Mouse (Mus musculus) liver, adult 2 months (tissue): ENCODE results near the gene Fabp6. TPM values are rescaled to one million over a fixed set of nuclear protein-coding genes. Genes with fewer than 3 reads are reported as not detected.

ENCODE experiments used
- DNase-seq: peaks from one replicate; pipeline ENCODE4 v3.0.0-alpha.2; 2011; ENCODE audit warnings: low read depth, low spot score; ENCODE audit errors: extremely low read depth
- H3K27ac ChIP-seq: fragments of 200-500 bp; replicated peaks from 2 replicates; pipeline ENCODE4 v1.5.1; 2012; ENCODE audit warnings: low read depth, mild to moderate bottlenecking, control low read depth, inconsistent platforms, low read length; ENCODE audit not compliant: insufficient read depth
- H3K27me3 ChIP-seq: fragments of 200-500 bp; 2 replicates; pipeline ENCODE4 v1.6.1; 2012; ENCODE audit warnings: mild to moderate bottlenecking, moderate library complexity, low read length, inconsistent platforms; ENCODE audit not compliant: control insufficient read depth, insufficient read depth
- H3K36me3 ChIP-seq: fragments of 200-500 bp; 2 replicates; pipeline ENCODE4 v1.6.1; 2012; ENCODE audit warnings: low read length, inconsistent platforms; ENCODE audit not compliant: control insufficient read depth, insufficient read depth
- H3K4me1 ChIP-seq: fragments of 200-500 bp; 2 replicates; pipeline ENCODE4 v1.6.1; 2011; ENCODE audit warnings: low read length; ENCODE audit not compliant: control insufficient read depth, insufficient read depth
- H3K4me3 ChIP-seq: fragments of 200-500 bp; 2 replicates; pipeline ENCODE4 v1.5.1; 2011; ENCODE audit warnings: low read depth, mild to moderate bottlenecking, control low read depth, low read length, moderate library complexity; ENCODE audit not compliant: insufficient read depth
- H3K79me2 ChIP-seq: fragments of 200-500 bp; 2 replicates; pipeline ENCODE4 v1.6.1; 2012; ENCODE audit warnings: inconsistent platforms, mild to moderate bottlenecking, low read length, moderate library complexity; ENCODE audit not compliant: control insufficient read depth, insufficient read depth
- H3K9ac ChIP-seq: fragments of 200-500 bp; 2 replicates; pipeline ENCODE4 v1.6.1; 2012; ENCODE audit warnings: low read depth, mild to moderate bottlenecking, control low read depth, inconsistent platforms, low read length
- CTCF ChIP-seq: fragments of 200-500 bp; IDR thresholded peaks from 2 replicates; pipeline ENCODE4 v1.5.1; 2011; ENCODE audit warnings: low read depth, low read length, control low read depth
- POLR2A ChIP-seq: fragments of 200-500 bp; IDR thresholded peaks from 2 replicates; pipeline ENCODE4 v1.6.1; 2011; ENCODE audit warnings: low read length, control low read depth; ENCODE audit not compliant: insufficient read depth; ENCODE audit errors: extremely low read depth
- WGBS: fragments of 180-500 bp; shearing (Covaris S2); methylation state at CpG from one replicate; pipeline ENCODE4 v1.1.7; 2018; 5-methylcytosine and 5-hydroxymethylcytosine counted together
- polyA plus RNA-seq: library from polyadenylated mRNA; depleted of rRNA; stranded (reverse); fragments of >200 nt; gene quantifications from 2 replicates; pipeline ENCODE4 v1.2.3, GENCODE M21; 2012
- total RNA-seq: library from RNA; depleted of rRNA; stranded (reverse); fragments of >200 nt; gene quantifications from 2 replicates; pipeline ENCODE4 v1.2.3, GENCODE M21; 2014

Gene Fabp6
- total and polyA plus RNA-seq, 2 experiments: not detected

- Histone ChIP-seq H3K36me3 (no peaks in the 10 kb centered on the region), H3K27me3 (no peaks in the 10 kb centered on the region), H3K79me2 (no peaks in the 10 kb centered on the region), H3K9ac (no peak overlapping the region), H3K4me3 (no peak overlapping the region), H3K27ac (no peak overlapping the region), H3K4me1 (no peaks in the 10 kb centered on the region)
- TF ChIP-seq POLR2A (no peak), CTCF (no peak)
- no peak for DNase-seq
- WGBS: 71% methylated on average over 5 of the region's 5 CpGs
Observed at GRCm38 (mm10) chr11:43569188-43569587, 32.2 kb downstream of the Fabp6 start.

- H3K79me2 ChIP-seq: no peaks in the 10 kb centered on the region
- no peaks in the 10 kb centered on the region for H3K4me1 ChIP-seq
- peak; percentile 28 for DNase-seq
- TF ChIP-seq POLR2A: no peak
- TF ChIP-seq CTCF: peak; percentile 62
- H3K27ac ChIP-seq: no peak overlapping the region
- WGBS: 52% methylated on average over 5 of the region's 5 CpGs
- H3K27me3 ChIP-seq: no peaks in the 10 kb centered on the region
- no peaks in the 10 kb centered on the region for H3K36me3 ChIP-seq
- H3K9ac ChIP-seq: no peak overlapping the region
- no peak overlapping the region for H3K4me3 ChIP-seq
Observed at GRCm38 (mm10) chr11:43568263-43568662, 33.1 kb downstream of the Fabp6 start.

GRCm38 (mm10) chr11:43566696-43567095 lies 34.6 kb downstream of the Fabp6 start:
- H3K4me3 ChIP-seq: no peak overlapping the region
- 82% methylated on average over 5 of the region's 5 CpGs for WGBS
- DNase-seq: no peak
- no peak overlapping the region for H3K27ac ChIP-seq
- TF ChIP-seq CTCF: no peak
- TF ChIP-seq POLR2A: no peak
- no peaks in the 10 kb centered on the region for H3K27me3 ChIP-seq
- H3K4me1 ChIP-seq: no peaks in the 10 kb centered on the region
- no peaks in the 10 kb centered on the region for H3K36me3 ChIP-seq
- H3K79me2 ChIP-seq: no peaks in the 10 kb centered on the region
- no peak overlapping the region for H3K9ac ChIP-seq

- Histone ChIP-seq H3K4me3 (no peak overlapping the region), H3K27me3 (no peaks in the 10 kb centered on the region), H3K27ac (no peak overlapping the region), H3K79me2 (no peaks in the 10 kb centered on the region), H3K36me3 (no peaks in the 10 kb centered on the region), H3K4me1 (no peaks in the 10 kb centered on the region), H3K9ac (no peak overlapping the region)
- no peak for DNase-seq
- 67% methylated on average over 8 of the region's 8 CpGs for whole genome bisulfite sequencing
- TF ChIP-seq POLR2A (no peak), CTCF (no peak)
Observed at GRCm38 (mm10) chr11:43565852-43566251, 35.5 kb downstream of the Fabp6 start.

- no peaks in the 10 kb centered on the region for H3K27me3 ChIP-seq
- no peaks in the 10 kb centered on the region for H3K79me2 ChIP-seq
- no peak overlapping the region for H3K4me3 ChIP-seq
- no peak for TF ChIP-seq CTCF
- no peak for TF ChIP-seq POLR2A
- no peaks in the 10 kb centered on the region for H3K36me3 ChIP-seq
- DNase-seq: no peak
- H3K27ac ChIP-seq: no peak overlapping the region
- H3K4me1 ChIP-seq: no peaks in the 10 kb centered on the region
- 79% methylated on average over 2 of the region's 2 CpGs for WGBS
- H3K9ac ChIP-seq: no peak overlapping the region
Observed at GRCm38 (mm10) chr11:43565414-43565813, 35.9 kb downstream of the Fabp6 start.

GRCm38 (mm10) chr11:43563654-43564244 lies 37.6 kb downstream of the Fabp6 start:
- H3K9ac ChIP-seq: no peak overlapping the region
- H3K27ac ChIP-seq: no peak overlapping the region
- no peaks in the 10 kb centered on the region for H3K79me2 ChIP-seq
- no peak for DNase-seq
- H3K4me3 ChIP-seq: no peak overlapping the region
- H3K36me3 ChIP-seq: no peaks in the 10 kb centered on the region
- TF ChIP-seq CTCF (no peak), POLR2A (no peak)
- 55% methylated on average over 10 of the region's 10 CpGs for WGBS
- H3K4me1 ChIP-seq: no peaks in the 10 kb centered on the region
- H3K27me3 ChIP-seq: no peaks in the 10 kb centered on the region
